Mouse (Mus musculus) WW6 (cell line): Measurements from ENCODE around the gene Zfp940.

Source experiments
- DNase-seq: peaks from one replicate; pipeline ENCODE4 v3.0.0-alpha.2; 2013; ENCODE audit warnings: low read depth, low spot score

Zfp940 gene

DNA sequence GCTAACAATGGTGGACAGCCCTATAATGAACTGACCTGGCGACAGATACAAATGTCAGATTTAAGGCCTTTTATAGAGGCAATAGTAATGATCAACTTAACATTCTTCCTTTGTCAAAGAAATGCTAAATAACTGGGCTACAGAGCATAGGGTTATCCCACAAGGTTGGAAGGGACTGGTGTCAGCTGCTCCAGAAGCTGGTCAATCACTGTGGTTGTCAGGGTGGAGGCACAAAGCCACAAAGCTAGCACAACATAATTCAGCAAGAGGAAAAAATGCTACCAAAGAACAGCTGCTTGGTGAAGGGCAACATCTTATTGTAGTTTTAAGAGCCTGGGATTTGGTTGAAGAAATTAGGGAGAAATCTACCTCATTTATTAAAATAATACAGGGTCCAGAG is 41.2 kb downstream of the Zfp940 start:
- DNase-seq: no peak

DNA sequence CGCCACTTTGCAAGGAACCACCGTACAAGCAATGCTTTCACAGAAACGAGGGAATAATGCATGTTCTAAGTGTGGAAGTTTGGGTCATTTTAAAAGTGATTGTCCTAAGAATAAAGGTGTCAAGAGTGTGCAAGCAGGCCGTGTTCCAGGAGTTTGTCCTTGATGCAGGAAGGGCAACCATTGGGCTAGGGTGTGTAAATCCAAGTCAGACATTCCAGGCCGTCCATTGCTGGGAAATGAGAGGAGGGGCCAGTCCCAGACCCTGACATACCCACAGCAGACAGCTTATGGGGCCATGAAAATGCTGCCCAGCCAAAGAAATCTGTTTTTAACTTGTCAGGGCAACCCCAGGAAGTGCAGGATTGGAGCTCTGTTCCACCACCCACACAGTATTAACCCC is 46.4 kb downstream of the Zfp940 start:
- no peak for DNase-seq

DNA sequence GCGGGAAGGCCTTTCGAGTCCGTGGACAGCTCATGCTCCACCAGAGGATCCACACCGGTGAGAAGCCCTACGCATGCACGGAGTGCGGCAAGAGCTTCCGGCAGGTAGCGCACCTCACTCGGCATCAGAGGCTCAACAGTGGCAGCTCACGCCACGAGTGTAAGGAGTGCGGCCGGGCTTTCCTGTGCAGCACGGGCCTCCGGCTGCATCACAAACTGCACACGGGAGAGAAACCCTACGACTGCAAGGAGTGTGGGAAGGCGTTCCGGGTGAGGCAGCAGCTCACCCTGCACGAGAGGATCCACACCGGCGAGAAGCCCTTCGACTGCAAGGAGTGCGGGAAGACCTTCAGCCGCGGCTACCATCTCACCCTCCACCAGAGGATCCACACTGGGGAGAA is 60.6 kb downstream of the Zfp940 start:
- no peak for DNase-seq

DNA sequence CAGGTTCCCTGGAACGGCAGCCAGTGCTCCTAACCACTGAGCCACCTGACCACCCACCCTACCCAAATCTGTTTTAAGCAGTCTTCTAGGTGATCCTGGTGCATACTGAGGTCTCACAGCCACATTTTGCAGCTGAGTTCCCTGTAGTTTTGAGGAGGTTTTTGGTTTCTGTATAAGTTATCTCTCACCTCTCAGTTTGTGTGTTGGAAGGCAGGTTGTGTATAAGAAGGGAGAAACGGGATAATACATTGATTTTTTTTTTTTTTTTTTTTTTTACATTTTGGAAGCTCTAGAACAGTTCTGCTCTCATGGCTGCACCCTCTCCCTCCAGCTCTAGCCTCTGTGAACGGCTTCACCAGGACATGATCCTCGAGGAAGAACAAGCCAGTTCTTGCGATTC is 67.6 kb downstream of the Zfp940 start:
- DNase-seq: no peak

DNA sequence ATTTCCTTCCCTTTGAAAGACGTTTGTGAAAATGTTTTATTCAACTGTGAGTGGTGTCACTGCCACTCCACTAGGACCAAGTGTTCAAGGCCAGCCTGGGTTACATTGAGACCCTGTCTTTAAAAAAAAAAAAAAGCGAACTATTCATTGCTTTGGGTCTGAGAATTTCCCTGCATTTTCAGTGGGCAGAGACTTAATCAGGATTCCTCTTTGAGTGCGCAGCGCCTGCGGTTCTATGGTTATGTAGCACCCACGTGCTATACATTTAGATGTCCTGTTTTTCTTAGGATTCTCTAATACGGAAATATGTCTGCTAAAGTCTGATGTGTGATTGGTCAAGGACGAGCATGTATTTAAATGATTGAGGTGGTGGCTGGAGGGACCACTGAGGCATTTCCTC is 68.4 kb downstream of the Zfp940 start:
- DNase-seq: no peak

DNA sequence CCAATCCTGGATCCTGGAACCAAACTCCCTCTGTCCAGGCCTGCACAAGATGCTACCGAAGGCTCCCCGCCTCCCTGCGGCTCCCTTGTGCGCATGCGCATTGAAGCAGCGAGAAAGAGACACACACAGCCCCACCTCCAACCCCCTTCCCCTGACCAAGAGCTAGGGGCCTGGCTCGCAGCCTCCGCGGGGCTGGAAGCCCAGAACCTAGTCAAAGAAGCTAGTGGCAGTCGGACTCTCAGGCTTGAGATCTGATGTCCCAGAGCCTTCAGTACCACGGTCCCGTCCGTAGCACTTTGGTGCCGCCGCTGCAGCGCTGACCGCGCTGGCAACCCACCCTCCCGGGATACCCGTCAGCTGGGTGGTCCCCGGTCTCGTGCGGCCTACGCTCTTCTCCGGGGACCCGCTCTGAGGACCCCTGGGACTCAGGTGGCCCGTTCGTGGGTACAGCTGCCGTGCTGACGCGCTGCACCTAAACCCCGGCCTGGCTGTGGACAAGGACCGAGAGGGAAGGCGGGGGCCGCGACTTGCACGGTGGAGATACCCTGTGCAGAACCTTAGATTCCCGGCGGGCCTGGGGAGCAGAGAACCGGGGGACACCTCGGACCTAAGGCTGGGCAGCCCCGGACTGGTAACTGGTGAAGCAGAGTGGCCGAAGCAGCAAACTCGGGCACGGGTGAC is 69.5 kb downstream of the Zfp940 start, which contains the start of gene Zfp30:
Gene Zfp30 (plus strand): TSS at position 128 of the 681 bp plus-strand sequence.
- peak; percentile 71 for DNase-seq
